Mouse (Mus musculus) ovary, adult 10 weeks (tissue): Measurements from ENCODE around the gene Olfr974. TPM values are rescaled to one million over a fixed set of nuclear protein-coding genes. Genes with fewer than 3 reads are reported as not detected.

Experiments
- polyA plus RNA-seq: library from polyadenylated mRNA; stranded (reverse); fragments of 350-450 nt; fragmentation: Illumina TruSeq; extraction: RNeasy Lipid Tissue Mini Kit (QIAGEN cat#74804); gene quantifications from one replicate; pipeline ENCODE4 v1.2.3, GENCODE M21; 2014

Gene Olfr974
- polyA plus RNA-seq = not detected

GRCm38 (mm10) chr9:39937201-39937600, at the start of gene Olfr974:
TSS of gene Olfr974 (plus strand) at chr9:39937501.

DNA sequence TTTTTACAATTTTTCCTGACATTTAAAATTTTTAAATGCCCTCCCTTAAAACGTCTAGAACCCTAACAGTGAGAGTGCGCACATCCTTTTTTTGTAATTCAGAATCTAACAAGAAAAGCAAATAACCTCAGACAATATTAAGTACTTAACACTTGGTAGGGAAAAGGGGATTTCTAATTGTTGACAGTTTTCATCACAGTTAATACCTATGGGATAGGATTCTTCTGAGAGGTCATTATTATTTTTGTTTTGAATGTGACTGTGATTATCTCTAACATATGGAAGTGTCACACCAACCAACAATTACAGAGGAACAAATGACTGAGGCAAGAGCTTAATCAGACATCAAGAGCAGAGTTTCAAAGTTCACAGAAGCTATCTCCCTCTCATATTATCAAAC, 30.3 kb upstream of the Olfr974 start, which contains the start of gene Olfr229:
Olfr229 (plus strand) TSS at position 301 of the 400 bp plus-strand sequence.

DNA sequence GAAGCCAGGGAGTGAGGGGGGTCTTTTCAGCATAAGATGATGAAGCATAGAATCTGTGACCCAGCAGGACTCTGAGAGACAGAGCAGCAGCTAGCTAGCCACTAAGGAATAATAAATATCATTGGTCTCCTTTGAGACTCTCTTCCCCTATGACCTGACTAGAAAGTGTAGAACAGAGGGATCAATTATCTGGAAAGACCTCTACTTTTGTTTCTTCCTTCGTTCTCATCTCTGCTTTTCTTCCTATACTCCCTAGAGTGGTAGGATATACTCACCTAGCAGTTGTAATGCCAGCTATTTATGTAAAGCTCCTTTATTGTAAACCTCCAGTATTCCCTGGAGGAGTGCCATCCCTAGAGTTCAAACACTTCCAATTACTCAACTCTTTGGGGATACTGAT, 14.6 kb downstream of the Olfr974 start, which contains the start of gene Olfr975:
Olfr975 (minus strand) TSS at position 101 of the 400 bp plus-strand sequence.

GRCm38 (mm10) chr9:39961033-39961432, 23.7 kb downstream of the Olfr974 start, which contains the start of gene Olfr976:
TSS of gene Olfr976 (minus strand) at chr9:39961133.

GRCm38 (mm10) chr9:39991813-39992212, 54.5 kb downstream of the Olfr974 start, which contains the start of gene Olfr978:
TSS of gene Olfr978 (plus strand) at chr9:39992113.

Other genes with a start within 250 kb of the Olfr974 start
- gene Olfr149, start 230.4 kb upstream of the Olfr974 start, polyA plus RNA-seq = not detected
- not detected for gene Olfr965, start 226.1 kb upstream of the Olfr974 start, polyA plus RNA-seq
- not detected for gene Olfr150, start 206.5 kb upstream of the Olfr974 start, polyA plus RNA-seq
- gene Olfr967, start 191.3 kb upstream of the Olfr974 start, polyA plus RNA-seq = not detected
- gene Olfr968, start 154.2 kb upstream of the Olfr974 start, polyA plus RNA-seq = not detected
- not detected for gene Olfr969, start 146.6 kb upstream of the Olfr974 start, polyA plus RNA-seq
- not detected for gene Olfr970, start 128.6 kb upstream of the Olfr974 start, polyA plus RNA-seq
- gene Olfr971, start 100.6 kb upstream of the Olfr974 start, polyA plus RNA-seq = not detected
- gene Olfr972, start 71.1 kb upstream of the Olfr974 start, polyA plus RNA-seq = not detected
- gene Olfr229, start 30.2 kb upstream of the Olfr974 start, polyA plus RNA-seq = not detected
- not detected for gene Olfr975, start 14.5 kb downstream of the Olfr974 start, polyA plus RNA-seq
- gene Olfr976, start 23.6 kb downstream of the Olfr974 start, polyA plus RNA-seq = 10.5 TPM
- gene Olfr978, start 54.6 kb downstream of the Olfr974 start, polyA plus RNA-seq = not detected
- gene Olfr979, start 66.0 kb downstream of the Olfr974 start, polyA plus RNA-seq = not detected
- gene Olfr980, start 72.1 kb downstream of the Olfr974 start, polyA plus RNA-seq = not detected
- gene Olfr981, start 84.0 kb downstream of the Olfr974 start, polyA plus RNA-seq = not detected
- gene Olfr982, start 136.3 kb downstream of the Olfr974 start, polyA plus RNA-seq = not detected
- not detected for gene Olfr983, start 156.1 kb downstream of the Olfr974 start, polyA plus RNA-seq
- not detected for gene Olfr984, start 176.7 kb downstream of the Olfr974 start, polyA plus RNA-seq
- gene Olfr985, start 192.7 kb downstream of the Olfr974 start, polyA plus RNA-seq = not detected
- gene Tmem225, start 210.6 kb downstream of the Olfr974 start, polyA plus RNA-seq = not detected
- gene Olfr986, start 243.4 kb downstream of the Olfr974 start, polyA plus RNA-seq = not detected